9 mouse cellular contexts compared by ENCODE assay signal in genomic region chr7:29521841-29522575, GRCm38 (mm10). TPM values are rescaled to one million over a fixed set of nuclear protein-coding genes. Genes with fewer than 3 reads are reported as not detected.
A peak's percentile ranks its signal among the peaks of the same experiment; 100 is the strongest.
DNase-seq lines count a peak whose midpoint lies in the region; ATAC-seq and TF ChIP-seq lines count a peak whose summit lies in the region.
"Had no signal": no experiment of that assay in that cellular context is flagged by ENCODE, and none has a peak within 500 bp of the region (broad histone marks: within the 10 kb centered on the region; RNA-seq: fewer than 3 reads in every experiment).

No protein-coding gene starts in this region.

- no peaks in the 10 kb centered on the region for H3K27me3 ChIP-seq in kidney, embryonic 16.5 days (ENCODE audit: insufficient read depth, low read length)
- no peaks in the 10 kb centered on the region for H3K27me3 ChIP-seq in intestine, postnatal 0 days (replicated peaks; ENCODE audit: control insufficient read depth, insufficient read depth, low read length)
- no peaks in the 10 kb centered on the region for H3K27me3 ChIP-seq in liver, adult 2 months (ENCODE audit: control insufficient read depth, insufficient read depth, low read length)
- H3K27me3 ChIP-seq: embryonic facial prominence, embryonic 13.5 days had no signal

- 71% methylated on average over 5 of the region's 5 CpGs for WGBS in kidney, embryonic 16.5 days
- 48% methylated on average over 5 of the region's 5 CpGs for WGBS in intestine, postnatal 0 days
- 58% methylated on average over 5 of the region's 5 CpGs for WGBS in liver, adult 2 months

- TF ChIP-seq POLR2A in liver, adult 2 months (IDR thresholded peaks at IDR 0.05; ENCODE audit: extremely low read depth, insufficient read depth, low read length): no peak

- peaks cover 9% of the 10 kb centered on the region for H3K4me1 ChIP-seq in kidney, embryonic 16.5 days (ENCODE audit: insufficient read depth, low read length)
- H3K4me1 ChIP-seq in intestine, postnatal 0 days (replicated peaks; ENCODE audit: control insufficient read depth, insufficient read depth, low read length): peaks cover 3% of the 10 kb centered on the region; the same call in 1 of the 2 replicates
- peaks cover 4% of the 10 kb centered on the region for H3K4me1 ChIP-seq in liver, adult 2 months (ENCODE audit: control insufficient read depth, insufficient read depth, low read length)

- peaks cover 13% of the 10 kb centered on the region for H3K79me2 ChIP-seq in liver, adult 2 months (ENCODE audit: control insufficient read depth, insufficient read depth, low read length)

- H3K4me2 ChIP-seq in kidney, embryonic 16.5 days (replicated peaks; ENCODE audit: low read depth, low read length): no peak overlapping the region
- H3K4me2 ChIP-seq in intestine, postnatal 0 days (replicated peaks; ENCODE audit: low read depth): no peak overlapping the region
- H3K4me2 ChIP-seq: embryonic facial prominence, embryonic 13.5 days had no signal

- peak; percentile 98 for TF ChIP-seq CTCF in intestine, postnatal 0 days (IDR thresholded peaks at IDR 0.05; ENCODE audit: low read depth)
- TF ChIP-seq CTCF in liver, adult 2 months (IDR thresholded peaks at IDR 0.05; ENCODE audit: low read depth, low read length): peak; percentile 99

- H3K4me3 ChIP-seq in kidney, embryonic 16.5 days (ENCODE audit: low read length): no peak overlapping the region
- no peak overlapping the region for H3K4me3 ChIP-seq in intestine, postnatal 0 days (ENCODE audit: low read depth, low read length)
- no peak overlapping the region for H3K4me3 ChIP-seq in liver, adult 2 months (ENCODE audit: insufficient read depth, low read depth, low read length)
- H3K4me3 ChIP-seq: embryonic facial prominence, embryonic 13.5 days had no signal

- H3K27ac ChIP-seq in kidney, embryonic 16.5 days (ENCODE audit: low read length): no peak overlapping the region
- H3K27ac ChIP-seq in intestine, postnatal 0 days (ENCODE audit: low read depth, low read length): peak overlapping the region; percentile 15; the same call in 1 of the 2 replicates
- H3K27ac ChIP-seq in liver, adult 2 months (replicated peaks; ENCODE audit: insufficient read depth, low read depth, low read length): no peak overlapping the region
- H3K27ac ChIP-seq: embryonic facial prominence, embryonic 13.5 days had no signal

- no peak for ATAC-seq in kidney, embryonic 16.5 days (ENCODE audit: low FRiP score, low TSS enrichment)
- peak; percentile 41 for ATAC-seq in intestine, postnatal 0 days

- no peaks in the 10 kb centered on the region for H3K36me3 ChIP-seq in kidney, embryonic 16.5 days (ENCODE audit: insufficient read depth, low read length)
- H3K36me3 ChIP-seq in intestine, postnatal 0 days (ENCODE audit: control insufficient read depth, insufficient read depth): no peaks in the 10 kb centered on the region
- no peaks in the 10 kb centered on the region for H3K36me3 ChIP-seq in liver, adult 2 months (ENCODE audit: control insufficient read depth, insufficient read depth, low read length)
- H3K36me3 ChIP-seq: embryonic facial prominence, embryonic 13.5 days had no signal

- DNase-seq in kidney, adult 11 months: peak; percentile 74
- peak; percentile 66 for DNase-seq in brain, embryonic 18.5 days (ENCODE audit: low read depth, low spot score)
- peak; percentile 80 for DNase-seq in forelimb bud, embryonic 11.5 days (ENCODE audit: low read depth, low spot score)
- DNase-seq in liver, adult 2 months (ENCODE audit: extremely low read depth, low read depth, low spot score): peak; percentile 56
- peak; percentile 94 for DNase-seq in retina, embryonic 14.5 days (ENCODE audit: low spot score)
- peak; percentile 78 to 80 for DNase-seq in thymus, postnatal 36 days

- no peaks in the 10 kb centered on the region for H3K9me3 ChIP-seq in kidney, embryonic 16.5 days (ENCODE audit: low read length)
- no peaks in the 10 kb centered on the region for H3K9me3 ChIP-seq in intestine, postnatal 0 days (ENCODE audit: control insufficient read depth)
- H3K9me3 ChIP-seq: embryonic facial prominence, embryonic 13.5 days had no signal

- no peak overlapping the region for H3K9ac ChIP-seq in kidney, embryonic 16.5 days (replicated peaks; ENCODE audit: low read length)
- no peak overlapping the region for H3K9ac ChIP-seq in intestine, postnatal 0 days (ENCODE audit: low read depth, low read length)
- no peak overlapping the region for H3K9ac ChIP-seq in liver, adult 2 months (ENCODE audit: low read depth, low read length)
- H3K9ac ChIP-seq: embryonic facial prominence, embryonic 13.5 days had no signal

RNA-seq across cellular contexts. Expression of gene Sipa1l3, which starts 3.6 kb away (rescaled TPM):
- polyA plus RNA-seq in kidney, embryonic 16.5 days (2015; fragmentation: Nextera tagmentation; extraction: Ambion mirVana): 15.3 and 15.8 TPM in 2 replicates
- polyA plus RNA-seq in intestine, postnatal 0 days (2015; fragmentation: Nextera tagmentation; extraction: Ambion mirVana): 22.0 and 25.6 TPM in 2 replicates
- 3.1 and 3.8 TPM in 2 replicates for total RNA-seq in liver, adult 2 months (2014; rRNA removed)
- 6.5 and 9.2 TPM in 2 replicates for polyA plus RNA-seq in liver, adult 2 months (2012; rRNA removed)
